Mouse (Mus musculus): ENCODE results near the gene Dlgap5.

DNA sequence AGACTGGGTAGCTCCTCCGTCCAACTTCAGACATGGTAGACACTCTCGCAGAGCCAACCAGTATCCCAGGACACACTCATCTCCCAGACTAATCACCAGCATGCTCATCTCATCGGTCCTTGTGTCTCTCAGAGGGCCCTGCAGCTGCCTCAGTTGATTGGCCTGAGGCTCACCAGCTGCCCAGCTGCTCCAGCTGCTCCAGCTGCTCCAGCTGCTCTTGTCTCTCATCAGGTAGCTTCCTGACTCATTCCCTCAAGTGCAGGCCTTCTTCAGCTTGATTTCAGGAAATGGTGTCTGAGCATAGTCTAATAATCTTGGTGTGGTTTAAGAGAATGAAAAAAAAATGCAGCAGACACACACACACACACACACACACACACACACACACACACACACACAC is 61.6 kb downstream of the Dlgap5 start:
- TF ChIP-seq CTCF (IDR thresholded peaks at IDR 0.05; ENCODE audit: extremely low read depth, insufficient read depth, low read length) = no peak
- TF ChIP-seq POLR2A (IDR thresholded peaks at IDR 0.05; ENCODE audit: extremely low read depth, insufficient read depth, low read length) = no peak

All from cortical plate, adult 2 months (tissue).